Mouse (Mus musculus) lung, embryonic 16.5 days (tissue): ENCODE results near the gene Fbxl13. TPM values are rescaled to one million over a fixed set of nuclear protein-coding genes. Genes with fewer than 3 reads are reported as not detected.

Source experiments
- ATAC-seq: fragments of 200-750 bp; cut with Nextera tagmentation; 2 replicates; pipeline ENCODE4 v1.8.0; 2017; ENCODE audit warnings: low read depth, mild to moderate bottlenecking, moderate library complexity
- H3K27ac ChIP-seq: fragments of 300-500 bp; sonication (generic); 2 replicates; pipeline ENCODE4 v1.5.1; 2014; ENCODE audit warnings: mild to moderate bottlenecking, control low read depth, low read length
- H3K27me3 ChIP-seq: fragments of 300-500 bp; sonication (generic); 2 replicates; pipeline ENCODE4 v1.6.1; 2014; ENCODE audit warnings: low read depth, low read length, mixed read lengths; ENCODE audit not compliant: control insufficient read depth, insufficient read depth
- H3K36me3 ChIP-seq: fragments of 300-500 bp; sonication (generic); 2 replicates; pipeline ENCODE4 v1.6.1; 2014; ENCODE audit warnings: low read length; ENCODE audit not compliant: control insufficient read depth, insufficient read depth
- H3K4me1 ChIP-seq: fragments of 300-500 bp; sonication (generic); replicated peaks from 2 replicates; pipeline ENCODE4 v1.6.1; 2014; ENCODE audit warnings: low read length, mixed read lengths; ENCODE audit not compliant: control insufficient read depth, insufficient read depth
- H3K4me2 ChIP-seq: fragments of 300-500 bp; sonication (generic); 2 replicates; pipeline ENCODE4 v1.6.1; 2014; ENCODE audit warnings: low read depth, low read length, control low read depth
- H3K4me3 ChIP-seq: fragments of 300-500 bp; sonication (generic); 2 replicates; pipeline ENCODE4 v1.5.1; 2014; ENCODE audit warnings: mild to moderate bottlenecking, low read length, control low read depth
- H3K9ac ChIP-seq: fragments of 300-500 bp; sonication (generic); 2 replicates; pipeline ENCODE4 v1.6.1; 2014; ENCODE audit warnings: low read length, control low read depth
- H3K9me3 ChIP-seq: fragments of 300-500 bp; sonication (generic); 2 replicates; pipeline ENCODE4 v1.6.1; 2016; ENCODE audit warnings: low read length; ENCODE audit not compliant: control insufficient read depth
- WGBS: fragments of 180-500 bp; shearing (Covaris S2); extraction: QIAGEN DNeasy Blood & Tissue Kit; methylation state at CpG from one replicate; pipeline ENCODE4 v1.1.7; 2014; 5-methylcytosine and 5-hydroxymethylcytosine counted together
- polyA plus RNA-seq: library from polyadenylated mRNA; unstranded; fragments of >200 nt; fragmentation: Nextera tagmentation; extraction: Ambion mirVana; gene quantifications from 2 replicates; pipeline ENCODE4 v1.2.1, GENCODE M21; 2015

The Fbxl13 gene
- polyA plus RNA-seq, 1 experiment from 2014 or later = 0.97 TPM

DNA sequence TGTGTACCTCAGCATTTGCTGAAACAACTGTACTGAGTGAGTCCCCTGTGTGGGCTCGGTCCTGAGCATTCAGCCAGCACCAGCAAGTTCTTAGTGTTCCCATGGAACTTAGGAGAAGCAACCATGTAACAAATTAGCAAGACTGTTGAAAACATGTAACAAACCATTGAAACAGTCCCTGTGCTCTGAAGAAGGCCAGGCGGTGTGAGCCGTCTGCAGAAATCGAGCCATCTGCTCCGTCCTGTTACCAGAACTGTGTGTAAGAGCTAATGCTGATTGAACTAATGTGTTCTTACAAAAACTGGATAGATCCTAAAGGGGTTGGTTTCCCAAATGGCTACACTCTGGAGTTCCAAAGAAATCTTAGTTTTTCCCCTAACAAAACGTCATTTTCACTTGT lies 15.4 kb upstream of the Fbxl13 start:
- H3K9me3 ChIP-seq = no peaks in the 10 kb centered on the region
- no peak for ATAC-seq
- no peak overlapping the region for H3K4me3 ChIP-seq
- no peak overlapping the region for H3K4me2 ChIP-seq
- H3K4me1 ChIP-seq = peaks cover 8% of the 10 kb centered on the region
- H3K27ac ChIP-seq = no peak overlapping the region
- H3K36me3 ChIP-seq = peaks cover 15% of the 10 kb centered on the region
- 80% methylated on average over 6 of the region's 6 CpGs for WGBS
- no peaks in the 10 kb centered on the region for H3K27me3 ChIP-seq
- no peak overlapping the region for H3K9ac ChIP-seq

DNA sequence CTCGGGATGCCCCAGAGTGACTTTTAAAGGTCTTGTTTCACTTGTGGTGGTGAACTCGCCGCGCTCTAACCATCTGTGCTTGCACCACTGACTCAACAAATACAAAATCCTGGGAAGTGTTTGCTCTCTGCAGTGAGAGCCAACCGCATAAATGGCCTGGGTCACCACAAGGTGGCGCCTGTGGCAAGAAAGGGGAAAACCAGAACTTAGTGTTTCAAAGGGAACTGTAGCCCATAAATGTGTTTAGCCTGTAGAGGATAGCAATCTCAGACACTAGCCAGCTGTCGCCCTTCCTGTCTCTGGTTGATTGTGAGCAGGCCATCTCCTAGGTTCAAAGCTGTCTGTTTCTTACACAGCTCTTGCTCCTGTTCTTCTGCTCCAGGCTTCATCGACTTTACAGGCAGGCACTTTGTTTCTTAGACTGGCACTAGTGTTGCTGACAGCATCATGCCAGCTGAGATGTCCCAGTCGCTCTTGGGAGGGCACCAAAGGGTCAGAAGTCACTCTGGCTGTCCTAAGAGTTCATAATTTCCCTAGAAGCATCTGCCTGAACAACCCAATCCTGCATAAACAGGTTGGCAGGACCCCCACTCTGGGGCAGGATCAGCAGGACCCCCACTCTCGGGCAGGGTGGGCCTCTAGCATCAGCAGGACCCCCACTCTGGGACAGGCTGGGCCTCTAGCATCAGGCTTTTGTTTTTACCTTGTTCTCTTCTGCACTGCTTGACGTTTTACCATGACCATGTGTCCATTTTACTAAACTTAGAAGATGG lies 13.4 kb upstream of the Fbxl13 start:
- Histone ChIP-seq H3K36me3 (peaks cover 20% of the 10 kb centered on the region), H3K9ac (no peak overlapping the region), H3K9me3 (no peaks in the 10 kb centered on the region), H3K27ac (peak overlapping the region; percentile 59), H3K4me2 (no peak overlapping the region), H3K4me3 (no peak overlapping the region), H3K27me3 (no peaks in the 10 kb centered on the region), H3K4me1 (peaks cover 8% of the 10 kb centered on the region)
- ATAC-seq = peak; percentile 71
- 39% methylated on average over 11 of the region's 11 CpGs for WGBS

DNA sequence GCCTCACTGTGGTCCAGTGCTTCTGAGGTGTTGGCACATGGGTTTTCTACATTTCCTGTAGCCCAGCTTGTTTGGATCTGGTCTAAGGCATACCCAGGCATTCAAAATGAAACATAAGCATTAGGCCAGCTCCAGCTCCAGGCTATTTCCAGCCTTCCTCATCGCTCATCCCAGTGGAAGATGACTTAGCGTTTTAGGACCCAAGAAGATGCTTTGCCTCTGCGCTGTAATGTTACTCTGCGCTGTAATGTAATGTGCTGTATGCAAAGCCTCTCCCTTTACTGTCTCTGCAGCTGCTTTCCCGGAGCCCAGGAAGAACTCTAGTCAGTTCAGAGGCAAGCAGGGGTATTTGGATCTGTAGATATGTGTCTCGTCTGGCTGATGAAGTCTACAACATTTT lies 12.6 kb upstream of the Fbxl13 start:
- no peaks in the 10 kb centered on the region for H3K9me3 ChIP-seq
- WGBS = 89% methylated on average over 6 of the region's 6 CpGs
- no peaks in the 10 kb centered on the region for H3K27me3 ChIP-seq
- H3K4me3 ChIP-seq = no peak overlapping the region
- H3K4me1 ChIP-seq = peaks cover 8% of the 10 kb centered on the region
- no peak overlapping the region for H3K4me2 ChIP-seq
- no peak for ATAC-seq
- H3K36me3 ChIP-seq = peaks cover 20% of the 10 kb centered on the region
- H3K9ac ChIP-seq = no peak overlapping the region
- peak overlapping the region; percentile 3; the same call in 1 of the 2 replicates for H3K27ac ChIP-seq

DNA sequence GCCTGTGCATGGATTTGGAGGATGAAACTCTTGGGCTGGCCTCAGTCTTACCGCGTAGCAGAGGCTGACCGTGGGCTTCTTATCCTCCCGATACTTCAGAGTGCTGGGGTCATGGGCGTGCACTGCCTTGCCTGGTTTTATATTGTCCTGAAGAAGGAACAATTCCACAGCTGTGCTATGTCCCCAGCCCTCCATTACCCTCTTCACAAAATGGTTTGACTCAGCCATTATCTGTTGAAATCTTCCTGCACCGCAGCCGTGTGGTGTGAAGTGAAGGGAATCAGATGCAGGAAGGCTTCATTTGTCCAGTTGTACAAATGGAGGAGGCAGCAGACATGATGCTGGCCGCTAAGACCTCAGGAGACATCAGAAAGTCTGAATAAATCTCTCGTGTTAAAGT lies 11.5 kb upstream of the Fbxl13 start:
- peak overlapping the region; percentile 50 for H3K27ac ChIP-seq

DNA sequence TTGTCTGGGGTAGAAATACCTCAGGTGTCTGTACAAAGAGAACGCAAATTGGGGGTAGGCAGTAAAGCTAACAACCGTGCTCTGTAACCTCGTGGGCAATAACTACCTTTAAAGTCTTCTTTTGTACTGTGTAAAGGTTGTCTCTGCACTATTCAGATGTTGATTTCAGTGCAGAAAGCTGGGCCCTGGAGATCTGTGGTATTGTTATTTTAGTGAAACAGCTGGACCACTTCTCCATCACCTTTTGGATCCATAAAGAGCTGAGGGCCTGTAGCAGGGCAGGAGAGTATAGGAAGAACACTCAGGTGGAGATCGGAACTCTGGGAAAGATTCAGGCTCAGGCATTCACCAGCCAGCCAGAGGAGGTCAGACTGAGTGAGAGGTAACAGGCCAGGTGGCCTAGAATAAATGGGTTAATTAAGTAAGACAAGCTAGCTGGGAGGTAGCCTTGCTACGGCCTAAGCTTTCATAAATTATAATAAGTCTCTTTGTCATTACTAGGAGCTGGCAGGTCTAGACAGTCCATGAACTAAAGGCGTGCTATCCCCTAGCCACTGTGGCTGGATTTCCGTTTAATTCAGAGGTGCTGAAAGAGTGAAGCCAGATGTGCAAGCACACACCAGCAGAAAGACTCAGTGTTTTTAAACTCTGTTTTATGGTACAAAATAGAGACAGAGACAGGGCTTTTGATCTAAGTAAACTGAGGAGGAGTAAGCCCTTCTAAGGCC lies 6.6 kb upstream of the Fbxl13 start:
- Histone ChIP-seq H3K9ac (no peak overlapping the region), H3K4me1 (peaks cover 4% of the 10 kb centered on the region), H3K36me3 (peaks cover 28% of the 10 kb centered on the region), H3K4me2 (no peak overlapping the region), H3K4me3 (no peak overlapping the region), H3K27me3 (no peaks in the 10 kb centered on the region), H3K9me3 (no peaks in the 10 kb centered on the region), H3K27ac (no peak overlapping the region)
- 77% methylated on average over 7 of the region's 7 CpGs for WGBS
- ATAC-seq = no peak

More for the DNA sequence above, 11.5 kb upstream of the Fbxl13 start:
- 66% methylated on average over 9 of the region's 9 CpGs for WGBS
- H3K4me3 ChIP-seq = no peak overlapping the region
- ATAC-seq = peak; percentile 91
- H3K4me1 ChIP-seq = peaks cover 8% of the 10 kb centered on the region
- no peak overlapping the region for H3K4me2 ChIP-seq
- H3K36me3 ChIP-seq = peaks cover 23% of the 10 kb centered on the region
- H3K27me3 ChIP-seq = no peaks in the 10 kb centered on the region
- H3K9ac ChIP-seq = no peak overlapping the region
- H3K9me3 ChIP-seq = no peaks in the 10 kb centered on the region

DNA sequence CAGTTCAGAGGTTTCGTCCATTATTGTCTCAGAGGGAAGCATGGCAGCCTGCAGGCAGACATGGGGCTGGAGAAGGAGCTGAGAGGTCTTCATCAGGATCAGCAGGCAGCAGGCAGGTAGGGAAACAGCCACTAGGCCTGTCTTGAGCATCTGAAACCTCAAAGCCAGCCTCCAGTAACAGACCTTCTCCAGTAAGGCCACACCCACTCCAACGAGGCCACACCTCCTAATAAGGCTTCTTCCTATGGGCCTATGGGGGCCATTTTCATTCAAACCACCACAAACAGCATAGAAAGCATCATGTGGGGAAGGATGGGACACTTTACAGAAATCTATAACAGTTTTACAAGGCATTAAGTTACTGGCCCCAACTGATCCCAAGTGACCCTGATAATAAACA lies 5.3 kb upstream of the Fbxl13 start:
- Histone ChIP-seq H3K9ac (no peak overlapping the region), H3K36me3 (peaks cover 27% of the 10 kb centered on the region), H3K9me3 (no peaks in the 10 kb centered on the region), H3K4me1 (peaks cover 12% of the 10 kb centered on the region), H3K4me3 (no peak overlapping the region), H3K4me2 (no peak overlapping the region), H3K27me3 (no peaks in the 10 kb centered on the region), H3K27ac (no peak overlapping the region)
- WGBS = 73% methylated on average over 2 of the region's 2 CpGs
- no peak for ATAC-seq

DNA sequence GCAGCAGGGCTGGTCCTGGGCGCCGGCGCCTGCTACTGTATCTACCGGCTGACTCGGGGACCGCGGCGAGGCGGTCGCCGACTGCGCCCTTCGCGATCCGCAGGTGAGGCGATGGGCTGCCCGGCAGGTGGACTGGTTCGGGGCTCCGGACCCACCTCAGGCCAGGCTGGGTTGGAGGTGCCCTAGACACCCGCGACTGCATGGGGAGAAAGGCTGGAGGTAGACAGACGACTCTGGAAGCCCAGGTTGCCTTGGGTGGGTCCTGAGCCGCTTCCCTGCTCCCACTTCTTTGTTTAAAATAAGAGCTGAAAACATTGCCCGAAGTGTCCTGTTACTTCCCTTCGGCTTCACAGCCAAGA lies 678 bp upstream of the Fbxl13 start:
- 0% methylated on average over 24 of the region's 25 CpGs for WGBS
- ATAC-seq = no peak; the same call in 1 of the 2 replicates

DNA sequence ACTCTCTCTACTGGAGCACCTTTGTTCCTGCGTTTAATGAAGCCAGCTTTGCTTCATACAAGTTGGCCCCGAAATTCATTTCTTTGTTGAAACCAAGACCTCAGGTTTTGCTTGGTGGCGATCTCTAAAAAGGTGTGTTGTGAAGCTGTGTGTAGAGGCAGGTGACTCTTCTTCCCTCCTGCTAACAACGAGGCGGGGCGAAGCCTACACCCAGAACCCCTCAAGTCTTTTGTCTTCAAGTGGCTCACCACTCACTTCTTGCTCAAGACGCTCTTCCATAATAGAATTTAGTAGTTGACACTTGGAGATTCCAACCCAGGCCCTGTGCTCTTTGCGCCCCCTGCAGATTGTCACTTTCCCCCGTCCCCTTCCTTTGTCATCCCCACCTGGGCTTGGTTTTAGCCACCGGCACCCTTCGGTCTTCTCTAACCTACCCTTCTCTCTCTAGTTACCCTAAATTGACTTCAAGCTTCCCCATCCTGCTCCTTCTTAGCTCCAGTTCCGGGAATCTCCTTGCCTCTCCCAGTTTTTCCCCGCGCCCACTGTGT lies 469 bp downstream of the Fbxl13 start:
- Histone ChIP-seq H3K9me3 (no peaks in the 10 kb centered on the region), H3K9ac (peak overlapping the region; percentile 25; the same call in 1 of the 2 replicates), H3K4me2 (peak overlapping the region; percentile 56), H3K4me1 (peaks cover 22% of the 10 kb centered on the region), H3K4me3 (peak overlapping the region; percentile 88), H3K36me3 (peaks cover 10% of the 10 kb centered on the region), H3K27me3 (no peaks in the 10 kb centered on the region; the same call in 1 of the 2 replicates), H3K27ac (peak overlapping the region; percentile 84)
- ATAC-seq = no peak; the same call in 1 of the 2 replicates
- WGBS = 11% methylated on average over 14 of the region's 14 CpGs

More for the DNA sequence above, 678 bp upstream of the Fbxl13 start:
- H3K9ac ChIP-seq = peak overlapping the region; percentile 91
- no peaks in the 10 kb centered on the region; the same call in 1 of the 2 replicates for H3K27me3 ChIP-seq
- H3K4me2 ChIP-seq = peak overlapping the region; percentile 88
- peaks cover 22% of the 10 kb centered on the region for H3K4me1 ChIP-seq
- no peaks in the 10 kb centered on the region for H3K9me3 ChIP-seq
- H3K36me3 ChIP-seq = peaks cover 10% of the 10 kb centered on the region
- peak overlapping the region; percentile 88 for H3K4me3 ChIP-seq
- peak overlapping the region; percentile 95 for H3K27ac ChIP-seq

DNA sequence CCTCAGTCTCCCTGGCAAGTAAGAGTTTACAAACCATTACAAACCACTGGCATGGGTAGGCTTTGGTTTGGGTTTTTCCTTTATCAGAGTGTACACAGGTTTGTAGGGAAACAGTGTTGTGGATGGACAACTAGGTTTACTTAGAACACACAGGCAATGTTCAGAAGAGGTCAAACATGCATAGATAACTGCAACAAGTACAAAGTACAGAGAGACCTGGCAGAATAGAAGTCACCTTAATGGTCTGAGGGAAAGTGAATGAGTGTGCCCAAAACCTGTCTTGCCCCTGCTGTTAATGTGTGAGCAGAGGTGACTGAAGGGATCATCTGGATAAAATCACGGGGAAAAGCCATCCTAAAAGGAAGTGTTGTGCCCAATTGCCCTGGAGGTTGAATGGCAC lies 1.8 kb downstream of the Fbxl13 start:
- H3K36me3 ChIP-seq = peaks cover under 1% of the 10 kb centered on the region; the same call in 1 of the 2 replicates
- peaks cover 22% of the 10 kb centered on the region for H3K4me1 ChIP-seq
- H3K9me3 ChIP-seq = no peaks in the 10 kb centered on the region
- no peak overlapping the region for H3K9ac ChIP-seq
- H3K27me3 ChIP-seq = no peaks in the 10 kb centered on the region; the same call in 1 of the 2 replicates
- no peak overlapping the region for H3K4me3 ChIP-seq
- no peak for ATAC-seq
- H3K27ac ChIP-seq = no peak overlapping the region
- no peak overlapping the region for H3K4me2 ChIP-seq
- WGBS = 30% methylated on average over 1 of the region's 1 CpGs
